Comparison of ENCODE assay signal across 23 mouse cellular contexts in the genomic region with DNA sequence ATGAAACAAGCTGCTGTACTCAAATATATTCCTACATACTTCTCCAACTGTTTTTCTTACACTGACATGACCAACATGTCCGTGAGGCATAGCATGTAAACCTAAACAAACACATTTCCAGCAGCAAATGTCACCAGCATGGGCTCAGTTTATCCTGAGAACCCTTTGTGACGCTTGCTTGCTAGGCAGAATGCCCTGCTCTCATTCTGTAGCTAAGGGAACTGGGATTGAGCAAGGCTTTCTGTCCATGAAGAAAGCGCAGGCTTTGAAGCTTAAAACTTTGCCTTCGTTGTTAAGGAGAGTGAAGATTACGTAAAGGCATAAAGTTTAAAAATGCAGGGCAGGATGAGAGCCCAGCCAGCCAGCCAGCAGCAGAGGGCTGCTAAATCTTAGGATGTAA.
DNase-seq lines count a peak whose midpoint lies in the region; ATAC-seq and TF ChIP-seq lines count a peak whose summit lies in the region.
"Had no signal": no experiment of that assay in that cellular context is flagged by ENCODE, and none has a peak within 500 bp of the region (broad histone marks: within the 10 kb centered on the region; RNA-seq: fewer than 3 reads in every experiment).

No protein-coding gene starts in this region.

- ATAC-seq in forebrain, embryonic 14.5 days: peak; percentile 65
- no peak for ATAC-seq in forebrain, embryonic 11.5 days (replicated peaks; ENCODE audit: low FRiP score)
- no peak for ATAC-seq in lung, embryonic 14.5 days (ENCODE audit: insufficient read depth)
- ATAC-seq in midbrain, embryonic 11.5 days (ENCODE audit: low FRiP score): no peak
- ATAC-seq in midbrain, embryonic 13.5 days: no peak
- ATAC-seq in megakaryocyte progenitor cell, adult 5-6 weeks (replicated peaks; ENCODE audit: poor library complexity): no peak
- ATAC-seq: intestine, embryonic 16.5 days; liver, embryonic 12.5 days; liver, postnatal 0 days had no signal

- no peak overlapping the region for H3K9ac ChIP-seq in forebrain, embryonic 14.5 days (ENCODE audit: low read length)
- no peak overlapping the region for H3K9ac ChIP-seq in forebrain, embryonic 11.5 days (ENCODE audit: low read length)
- H3K9ac ChIP-seq in lung, embryonic 14.5 days: no peak overlapping the region
- H3K9ac ChIP-seq in midbrain, embryonic 11.5 days (ENCODE audit: low read length): no peak overlapping the region
- H3K9ac ChIP-seq in midbrain, embryonic 13.5 days (replicated peaks): no peak overlapping the region
- H3K9ac ChIP-seq: embryonic facial prominence, embryonic 12.5 days; hindbrain, embryonic 12.5 days; liver, embryonic 12.5 days; liver, postnatal 0 days; midbrain, embryonic 12.5 days; stomach, embryonic 15.5 days had no signal

- TF ChIP-seq CTCF in lung, embryonic 14.5 days (IDR thresholded peaks at IDR 0.05; ENCODE audit: low read depth): no peak
- TF ChIP-seq CTCF in lung, adult 2 months (IDR thresholded peaks at IDR 0.05; ENCODE audit: insufficient read depth, low read length): no peak

- H3K9me3 ChIP-seq in forebrain, embryonic 14.5 days (replicated peaks; ENCODE audit: control insufficient read depth, low read length): no peaks in the 10 kb centered on the region
- H3K9me3 ChIP-seq in forebrain, embryonic 11.5 days (ENCODE audit: control insufficient read depth, low read length): no peaks in the 10 kb centered on the region
- H3K9me3 ChIP-seq in lung, embryonic 14.5 days (ENCODE audit: low read depth, low read length): no peaks in the 10 kb centered on the region
- H3K9me3 ChIP-seq in midbrain, embryonic 11.5 days (ENCODE audit: control insufficient read depth, low read length): no peaks in the 10 kb centered on the region
- no peaks in the 10 kb centered on the region for H3K9me3 ChIP-seq in midbrain, embryonic 13.5 days
- H3K9me3 ChIP-seq: embryonic facial prominence, embryonic 12.5 days; hindbrain, embryonic 12.5 days; liver, embryonic 12.5 days; midbrain, embryonic 12.5 days; stomach, embryonic 15.5 days had no signal

- no peak overlapping the region for H3K4me3 ChIP-seq in forebrain, embryonic 14.5 days (ENCODE audit: low read depth, low read length)
- no peak overlapping the region for H3K4me3 ChIP-seq in forebrain, embryonic 11.5 days (ENCODE audit: low read depth, low read length)
- H3K4me3 ChIP-seq in lung, embryonic 14.5 days (ENCODE audit: low read depth, low read length): no peak overlapping the region
- H3K4me3 ChIP-seq in lung, adult 2 months (replicated peaks; ENCODE audit: extremely low read depth, low read depth, low read length): no peak overlapping the region
- no peak overlapping the region for H3K4me3 ChIP-seq in midbrain, embryonic 11.5 days (ENCODE audit: low read depth, low read length)
- no peak overlapping the region for H3K4me3 ChIP-seq in midbrain, embryonic 13.5 days (replicated peaks)
- H3K4me3 ChIP-seq: embryonic facial prominence, embryonic 12.5 days; hindbrain, embryonic 12.5 days; liver, embryonic 12.5 days; midbrain, embryonic 12.5 days; stomach, embryonic 15.5 days had no signal

- peaks cover 17% of the 10 kb centered on the region; the same call in 1 of the 2 replicates for H3K4me1 ChIP-seq in forebrain, embryonic 14.5 days (ENCODE audit: control insufficient read depth, insufficient read depth, low read length)
- H3K4me1 ChIP-seq in forebrain, embryonic 11.5 days (replicated peaks; ENCODE audit: control insufficient read depth, insufficient read depth, low read length): peaks cover 2% of the 10 kb centered on the region; the same call in 1 of the 2 replicates
- H3K4me1 ChIP-seq in lung, embryonic 14.5 days (ENCODE audit: insufficient read depth): no peaks in the 10 kb centered on the region
- H3K4me1 ChIP-seq in lung, adult 2 months (ENCODE audit: control insufficient read depth, insufficient read depth, low read length): no peaks in the 10 kb centered on the region
- H3K4me1 ChIP-seq in midbrain, embryonic 11.5 days (ENCODE audit: control insufficient read depth, insufficient read depth, low read length): no peaks in the 10 kb centered on the region
- peaks cover 17% of the 10 kb centered on the region; the same call in 1 of the 2 replicates for H3K4me1 ChIP-seq in midbrain, embryonic 13.5 days (replicated peaks)
- H3K4me1 ChIP-seq: embryonic facial prominence, embryonic 12.5 days; liver, embryonic 12.5 days; stomach, embryonic 15.5 days had no signal

- WGBS in forebrain, embryonic 14.5 days: 44% methylated on average over 5 of the region's 5 CpGs
- WGBS in forebrain, embryonic 11.5 days: 63% methylated on average over 5 of the region's 5 CpGs
- 40% methylated on average over 5 of the region's 5 CpGs for whole genome bisulfite sequencing in lung, embryonic 14.5 days
- 57% methylated on average over 5 of the region's 5 CpGs for WGBS in lung, adult 2 months
- 55% methylated on average over 5 of the region's 5 CpGs for WGBS in midbrain, embryonic 11.5 days
- 50% methylated on average over 5 of the region's 5 CpGs for WGBS in midbrain, embryonic 13.5 days

- no peak overlapping the region for H3K4me2 ChIP-seq in forebrain, embryonic 14.5 days (ENCODE audit: low read length)
- H3K4me2 ChIP-seq in forebrain, embryonic 11.5 days (ENCODE audit: low read depth, low read length, severe bottlenecking): no peak overlapping the region
- no peak overlapping the region for H3K4me2 ChIP-seq in lung, embryonic 14.5 days
- no peak overlapping the region for H3K4me2 ChIP-seq in midbrain, embryonic 11.5 days
- H3K4me2 ChIP-seq in midbrain, embryonic 13.5 days (replicated peaks): no peak overlapping the region
- H3K4me2 ChIP-seq: embryonic facial prominence, embryonic 12.5 days; hindbrain, embryonic 12.5 days; liver, embryonic 12.5 days; midbrain, embryonic 12.5 days; stomach, embryonic 15.5 days had no signal

- H3K27me3 ChIP-seq in forebrain, embryonic 14.5 days (replicated peaks; ENCODE audit: control insufficient read depth, insufficient read depth, low read length): no peaks in the 10 kb centered on the region
- no peaks in the 10 kb centered on the region for H3K27me3 ChIP-seq in forebrain, embryonic 11.5 days (ENCODE audit: control insufficient read depth, insufficient read depth, low read length)
- H3K27me3 ChIP-seq in lung, embryonic 14.5 days (ENCODE audit: insufficient read depth, low read length): no peaks in the 10 kb centered on the region
- H3K27me3 ChIP-seq in midbrain, embryonic 11.5 days (ENCODE audit: control insufficient read depth, insufficient read depth, low read length): no peaks in the 10 kb centered on the region
- H3K27me3 ChIP-seq in midbrain, embryonic 13.5 days: no peaks in the 10 kb centered on the region
- H3K27me3 ChIP-seq: embryonic facial prominence, embryonic 12.5 days; hindbrain, embryonic 12.5 days; liver, embryonic 12.5 days; midbrain, embryonic 12.5 days; stomach, embryonic 15.5 days had no signal

- 0 out of 2 replicates have a peak overlapping the region, but pooled peaks have one; percentile 23 for H3K27ac ChIP-seq in forebrain, embryonic 14.5 days (ENCODE audit: low read depth, low read length)
- no peak overlapping the region for H3K27ac ChIP-seq in forebrain, embryonic 11.5 days (ENCODE audit: low read depth, low read length)
- no peak overlapping the region for H3K27ac ChIP-seq in lung, embryonic 14.5 days (ENCODE audit: low read depth)
- H3K27ac ChIP-seq in midbrain, embryonic 11.5 days (ENCODE audit: low read depth, low read length): no peak overlapping the region
- no peak overlapping the region for H3K27ac ChIP-seq in midbrain, embryonic 13.5 days
- H3K27ac ChIP-seq: embryonic facial prominence, embryonic 12.5 days; hindbrain, embryonic 12.5 days; kidney, postnatal 0 days; liver, embryonic 12.5 days; midbrain, embryonic 12.5 days; stomach, embryonic 15.5 days had no signal

- H3K36me3 ChIP-seq in forebrain, embryonic 14.5 days (ENCODE audit: control insufficient read depth, insufficient read depth, low read length): no peaks in the 10 kb centered on the region
- no peaks in the 10 kb centered on the region for H3K36me3 ChIP-seq in forebrain, embryonic 11.5 days (ENCODE audit: control insufficient read depth, insufficient read depth, low read length)
- no peaks in the 10 kb centered on the region for H3K36me3 ChIP-seq in lung, embryonic 14.5 days (ENCODE audit: insufficient read depth)
- H3K36me3 ChIP-seq in midbrain, embryonic 11.5 days (ENCODE audit: control insufficient read depth, insufficient read depth, low read length): no peaks in the 10 kb centered on the region
- H3K36me3 ChIP-seq in midbrain, embryonic 13.5 days: no peaks in the 10 kb centered on the region
- H3K36me3 ChIP-seq: embryonic facial prominence, embryonic 12.5 days; hindbrain, embryonic 12.5 days; liver, embryonic 12.5 days; midbrain, embryonic 12.5 days; stomach, embryonic 15.5 days had no signal

- peak; percentile 61 for DNase-seq in forebrain, embryonic 14.5 days (ENCODE audit: low spot score)
- no peak for DNase-seq in forebrain, embryonic 11.5 days (ENCODE audit: low spot score)
- DNase-seq in lung, embryonic 14.5 days: peak; percentile 55
- DNase-seq in lung, adult 2 months: no peak
- peak; percentile 88 for DNase-seq in midbrain, embryonic 11.5 days (ENCODE audit: low spot score, missing footprints)
- DNase-seq: adrenal gland, postnatal 36 days; cerebellum, adult 8-10 months; cerebellum, postnatal 25 days; gastrocnemius, postnatal 14 days; heart, postnatal 14 days; kidney, adult 8-10 months; kidney, postnatal 4 days; liver, postnatal 0 days; right cerebral cortex, postnatal 25 days had no signal

- no peak for TF ChIP-seq POLR2A in lung, adult 2 months (IDR thresholded peaks at IDR 0.05; ENCODE audit: borderline replicate concordance, extremely low read depth, low read depth, low read length)

Comparison
In these comparisons a context has a peak if more than half of its experiments do, and no peak if none do; other contexts are left out.
1. DNase-seq: peak in forebrain, embryonic 14.5 days (single experiment), lung, embryonic 14.5 days (single experiment) and midbrain, embryonic 11.5 days (single experiment); none in forebrain, embryonic 11.5 days (single experiment) and lung, adult 2 months (single experiment).